Mouse (Mus musculus) cerebellum, adult 2 months (tissue): ENCODE measurements at regions not wholly inside any gene's neighbourhood (a gene's known extent, or its start where the extent isn't known, plus 50 kb on each side); places are given as distances from the start of the nearest gene placed in this dataset.

Experiments used
- DNase-seq, 2 experiments: peaks; one replicate each; pipeline ENCODE4 v3.0.0; 2021
- H3K27ac ChIP-seq: fragments of 200-500 bp; 2 replicates; pipeline ENCODE4 v1.5.1; 2012; ENCODE audit warnings: low read length, control low read depth, inconsistent platforms; ENCODE audit not compliant: insufficient read depth
- H3K27me3 ChIP-seq: fragments of 200-500 bp; 2 replicates; pipeline ENCODE4 v1.6.1; 2012; ENCODE audit warnings: inconsistent platforms, mild to moderate bottlenecking, low read length, moderate library complexity; ENCODE audit not compliant: control insufficient read depth, insufficient read depth
- H3K4me1 ChIP-seq: fragments of 200-500 bp; 2 replicates; pipeline ENCODE4 v1.6.1; 2011; ENCODE audit warnings: low read length; ENCODE audit not compliant: control insufficient read depth, insufficient read depth
- H3K4me3 ChIP-seq: fragments of 200-500 bp; replicated peaks from 2 replicates; pipeline ENCODE3; 2011; ENCODE audit warnings: mild to moderate bottlenecking, low read depth, low read length, control low read depth; ENCODE audit not compliant: insufficient read depth
- CTCF ChIP-seq: fragments of 200-500 bp; IDR thresholded peaks from 2 replicates; pipeline ENCODE4 v1.5.1; 2011; ENCODE audit warnings: low read depth, mild to moderate bottlenecking, control low read depth, low read length, moderate library complexity, borderline replicate concordance; ENCODE audit not compliant: insufficient read depth
- POLR2A ChIP-seq: fragments of 200-500 bp; IDR thresholded peaks from 2 replicates; pipeline ENCODE4 v1.6.1; 2011; ENCODE audit warnings: low read length, control low read depth, borderline replicate concordance; ENCODE audit not compliant: insufficient read depth
- WGBS: fragments of 180-500 bp; shearing (Covaris S2); methylation state at CpG from one replicate; pipeline ENCODE4 v1.1.7; 2018; 5-methylcytosine and 5-hydroxymethylcytosine counted together

DNA sequence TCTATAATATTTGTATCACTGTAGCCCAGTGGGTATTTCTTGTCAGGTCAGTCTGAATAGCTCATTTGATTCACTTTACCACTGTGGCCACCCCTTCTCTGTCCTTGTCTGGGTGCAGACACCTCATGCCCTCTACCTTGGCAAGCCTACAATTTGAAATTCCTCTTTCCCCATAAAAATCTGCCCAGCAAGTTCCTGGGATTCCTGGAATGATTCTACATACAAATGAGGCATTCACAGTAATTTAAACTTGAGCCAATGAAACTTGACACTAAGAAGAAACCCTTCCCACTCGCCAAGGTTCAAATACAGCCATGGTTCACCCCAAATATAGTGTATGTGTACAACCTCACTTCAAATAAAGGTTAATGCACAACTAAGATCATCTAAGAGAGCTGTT lies 1174.6 kb downstream of the Pcdh18 start:
- Histone ChIP-seq H3K4me1 (no peaks in the 10 kb centered on the region), H3K27ac (no peak overlapping the region), H3K27me3 (no peaks in the 10 kb centered on the region), H3K4me3 (no peak overlapping the region)
- WGBS: 71% methylated on average over 1 of the region's 1 CpGs
- TF ChIP-seq CTCF: no peak
- no peak for TF ChIP-seq POLR2A
- DNase-seq: no peak

DNA sequence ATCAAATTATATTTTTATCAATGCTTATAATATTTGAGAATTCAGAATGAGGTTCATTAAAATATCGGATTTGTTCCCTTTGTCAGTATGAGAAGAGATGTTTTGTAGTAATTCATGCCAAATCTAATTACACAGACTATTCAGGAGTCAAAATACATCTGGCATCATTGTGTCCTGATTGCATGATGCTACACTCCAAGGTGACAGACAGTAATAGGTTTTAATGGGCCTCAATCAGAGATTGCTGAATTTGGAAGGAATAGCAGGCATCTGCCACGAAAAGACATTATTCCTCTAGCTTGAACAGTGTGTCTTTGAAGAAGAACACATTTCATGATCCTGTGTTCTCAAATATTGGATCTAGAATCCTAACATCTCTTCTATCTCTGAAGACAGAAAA lies 1177.2 kb downstream of the Pcdh18 start:
- WGBS: 15% methylated on average over 2 of the region's 2 CpGs
- Histone ChIP-seq H3K27me3 (no peaks in the 10 kb centered on the region), H3K4me1 (no peaks in the 10 kb centered on the region), H3K4me3 (no peak overlapping the region), H3K27ac (no peak overlapping the region)
- TF ChIP-seq POLR2A (no peak), CTCF (no peak)
- DNase-seq: no peak

DNA sequence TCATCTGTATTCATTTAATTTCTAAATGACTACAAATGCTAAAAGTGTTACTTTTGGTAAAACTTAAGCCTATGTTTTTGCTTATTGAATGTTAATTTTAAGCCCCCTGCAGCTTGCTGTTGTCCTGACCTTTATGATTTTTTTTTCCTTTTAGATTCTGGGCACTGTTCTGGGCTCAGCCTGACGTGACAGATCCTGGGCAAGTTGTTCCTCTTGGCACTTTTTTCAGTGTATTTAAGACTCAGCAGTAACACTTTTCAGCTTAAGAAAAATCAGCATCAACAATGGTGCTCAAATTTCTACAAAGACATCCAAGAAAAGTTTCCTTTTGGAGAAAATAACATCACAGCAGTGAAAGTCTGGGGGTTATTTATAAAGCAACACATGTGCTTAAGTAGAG lies 1177.9 kb downstream of the Pcdh18 start:
- no peak overlapping the region for H3K27ac ChIP-seq
- TF ChIP-seq CTCF: no peak
- TF ChIP-seq POLR2A: no peak
- DNase-seq: no peak
- H3K4me3 ChIP-seq: no peak overlapping the region
- no peaks in the 10 kb centered on the region for H3K27me3 ChIP-seq
- WGBS: 32% methylated on average over 1 of the region's 1 CpGs
- no peaks in the 10 kb centered on the region for H3K4me1 ChIP-seq

DNA sequence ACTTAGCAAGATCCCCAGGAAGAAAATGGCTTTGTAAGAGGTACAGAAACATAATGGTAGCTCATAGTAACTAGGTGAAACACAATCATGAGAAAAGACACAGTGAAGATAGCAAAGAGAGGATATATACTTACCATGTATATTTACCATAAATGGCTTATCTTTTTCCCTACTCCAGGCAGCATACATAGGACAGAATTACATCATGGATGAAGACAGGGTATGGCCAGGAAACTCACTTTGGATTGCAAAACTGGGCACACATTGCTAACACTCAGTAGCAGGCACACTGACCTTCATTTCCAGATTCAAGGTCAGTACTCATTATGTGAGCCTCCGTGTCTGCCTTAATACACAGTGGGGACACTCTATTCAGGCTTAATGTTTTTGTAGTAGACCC lies 1210.5 kb downstream of the Pcdh18 start:
- 77% methylated on average over 1 of the region's 1 CpGs for WGBS
- no peak for DNase-seq
- H3K4me3 ChIP-seq: no peak overlapping the region
- no peak overlapping the region for H3K27ac ChIP-seq
- no peaks in the 10 kb centered on the region for H3K4me1 ChIP-seq
- no peak for TF ChIP-seq CTCF
- TF ChIP-seq POLR2A: no peak
- H3K27me3 ChIP-seq: no peaks in the 10 kb centered on the region

DNA sequence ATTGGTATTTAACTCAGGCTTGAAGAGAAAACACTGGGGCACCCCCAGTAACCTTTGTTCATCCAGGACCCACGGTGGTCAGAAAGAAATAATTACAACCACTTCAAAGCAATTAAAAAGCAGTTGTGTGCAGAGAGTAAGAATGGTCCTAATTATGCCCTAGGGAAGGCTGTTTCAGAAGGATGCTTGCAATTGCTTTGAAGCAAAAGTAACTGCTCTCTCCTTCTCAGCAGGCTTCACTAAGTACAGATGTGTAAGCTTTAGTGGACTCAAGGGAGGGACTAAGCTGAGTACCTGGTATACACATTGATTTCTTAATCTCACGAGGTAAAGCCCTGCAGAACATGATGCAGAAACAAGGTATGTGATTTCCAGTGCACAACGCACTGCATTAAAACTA lies 1242.1 kb downstream of the Pcdh18 start:
- Histone ChIP-seq H3K27me3 (no peaks in the 10 kb centered on the region), H3K27ac (no peak overlapping the region), H3K4me3 (no peak overlapping the region), H3K4me1 (no peaks in the 10 kb centered on the region)
- 38% methylated on average over 3 of the region's 3 CpGs for WGBS
- no peak for DNase-seq
- no peak for TF ChIP-seq POLR2A
- TF ChIP-seq CTCF: no peak

DNA sequence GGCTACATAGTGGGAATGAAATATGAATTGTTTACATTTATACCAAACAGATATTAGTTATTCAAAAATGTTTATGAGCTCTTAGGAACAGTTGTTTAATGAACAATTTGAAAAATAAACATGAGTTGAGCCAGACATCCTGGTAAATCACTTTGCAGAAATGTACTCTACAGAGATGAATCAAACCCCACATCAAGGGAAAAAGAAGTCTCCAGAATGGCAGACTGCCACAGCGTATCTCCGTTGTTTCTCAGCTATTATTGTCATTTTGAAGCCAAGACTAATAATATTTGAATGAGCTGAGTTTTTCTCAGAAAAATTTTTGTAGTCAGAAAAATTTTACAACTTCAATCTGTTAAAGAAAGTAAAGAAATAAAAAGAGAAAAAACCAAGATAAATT lies 1253.1 kb downstream of the Pcdh18 start:
- DNase-seq: no peak
- Histone ChIP-seq H3K27ac (no peak overlapping the region), H3K4me1 (no peaks in the 10 kb centered on the region), H3K27me3 (no peaks in the 10 kb centered on the region), H3K4me3 (no peak overlapping the region)
- 80% methylated on average over 2 of the region's 2 CpGs for WGBS
- TF ChIP-seq CTCF: no peak
- no peak for TF ChIP-seq POLR2A

DNA sequence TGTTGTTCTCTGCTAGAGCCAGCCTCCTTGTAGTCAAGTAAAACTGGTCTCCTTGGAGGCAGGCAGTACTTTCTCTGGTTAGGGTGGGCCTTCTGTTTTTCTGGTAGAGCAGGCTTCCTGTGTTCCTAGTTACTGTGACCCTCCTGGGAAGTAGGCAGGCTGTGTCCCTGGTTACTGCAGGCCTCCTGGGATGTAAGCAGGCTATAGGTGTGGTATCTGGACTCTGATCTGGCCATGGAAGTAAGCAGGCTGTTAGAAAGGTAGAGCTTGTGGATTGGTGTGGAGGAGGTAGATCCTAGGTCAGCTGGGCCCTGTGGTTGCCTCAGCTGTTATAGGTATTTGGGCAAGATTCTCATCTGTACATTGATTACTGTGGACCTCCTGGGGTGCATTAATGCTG lies 1292.4 kb downstream of the Pcdh18 start:
- no peaks in the 10 kb centered on the region for H3K27me3 ChIP-seq
- no peaks in the 10 kb centered on the region for H3K4me1 ChIP-seq
- DNase-seq: no peak
- no peak overlapping the region for H3K27ac ChIP-seq
- no peak for TF ChIP-seq POLR2A
- TF ChIP-seq CTCF: no peak
- no peak overlapping the region for H3K4me3 ChIP-seq

DNA sequence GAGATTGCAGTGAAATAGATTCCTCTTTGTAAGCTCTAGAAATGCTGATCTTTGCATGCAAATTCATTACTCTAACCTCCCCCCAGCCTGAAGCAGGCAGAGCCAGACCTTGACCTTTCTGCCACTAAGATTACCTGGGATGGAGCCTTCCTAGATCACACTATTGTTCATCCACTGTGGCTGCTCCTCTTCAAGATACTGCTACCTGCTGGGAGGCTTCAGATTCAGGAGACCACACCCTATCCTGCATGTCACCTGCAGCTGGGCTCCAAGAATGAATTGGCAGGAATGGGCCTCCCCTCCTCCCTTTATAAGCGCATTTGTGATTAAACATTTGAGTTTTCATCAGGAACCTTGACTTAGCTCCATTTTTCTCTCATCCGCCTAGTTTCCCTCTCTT lies 1315.2 kb downstream of the Pcdh18 start:
- no peak overlapping the region for H3K27ac ChIP-seq
- TF ChIP-seq POLR2A: no peak
- no peak for TF ChIP-seq CTCF
- no peaks in the 10 kb centered on the region for H3K27me3 ChIP-seq
- no peak for DNase-seq
- H3K4me3 ChIP-seq: no peak overlapping the region
- no peaks in the 10 kb centered on the region for H3K4me1 ChIP-seq
- 93% methylated on average over 2 of the region's 2 CpGs for WGBS

DNA sequence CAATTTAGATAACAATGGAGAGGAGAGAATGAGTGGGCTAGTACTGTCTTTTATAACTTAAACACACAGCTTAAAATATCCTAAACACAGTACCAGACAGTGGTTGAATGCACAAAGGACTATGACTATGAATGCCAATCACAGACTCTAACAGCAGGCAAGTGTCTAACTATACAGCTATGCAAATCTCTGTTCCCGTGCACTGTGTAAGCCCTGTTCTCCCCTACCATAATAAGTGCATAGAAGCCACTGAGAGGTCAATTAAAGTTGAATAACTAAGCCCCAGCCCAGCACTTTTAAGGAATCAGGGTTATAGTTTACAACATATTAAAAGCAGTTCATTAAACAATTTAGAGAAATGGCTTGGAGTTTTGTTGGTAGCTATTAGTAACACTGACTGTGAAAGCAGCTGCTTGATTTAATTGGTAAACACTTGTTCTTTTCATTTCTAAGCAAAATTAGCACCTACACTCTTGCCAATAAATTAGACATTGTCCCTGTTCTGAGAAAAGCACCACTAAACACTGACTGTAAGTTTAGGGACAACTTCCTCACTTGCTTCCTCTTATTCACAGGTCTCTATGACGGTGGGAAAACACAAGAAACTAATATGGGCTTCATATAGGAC lies 1327.6 kb downstream of the Pcdh18 start:
- 62% methylated on average over 2 of the region's 2 CpGs for WGBS
- no peak overlapping the region for H3K4me3 ChIP-seq
- H3K27me3 ChIP-seq: no peaks in the 10 kb centered on the region
- no peaks in the 10 kb centered on the region for H3K4me1 ChIP-seq
- no peak overlapping the region for H3K27ac ChIP-seq
- no peak for DNase-seq
- TF ChIP-seq POLR2A (no peak), CTCF (no peak)
